Comparison of ENCODE assay signal across 17 mouse cellular contexts in genomic region chr13:32852539-32852938, GRCm38 (mm10). TPM values are rescaled to one million over a fixed set of nuclear protein-coding genes. Genes with fewer than 3 reads are reported as not detected.
DNase-seq lines count a peak whose midpoint lies in the region; ATAC-seq lines count a peak whose summit lies in the region.
"Had no signal": no experiment of that assay in that cellular context is flagged by ENCODE, and none has a peak within 500 bp of the region (broad histone marks: within the 10 kb centered on the region; RNA-seq: fewer than 3 reads in every experiment).

No protein-coding gene starts in this region.

- 95% methylated on average over 4 of the region's 4 CpGs for WGBS in hindbrain, embryonic 16.5 days
- 93% methylated on average over 4 of the region's 4 CpGs for WGBS in hindbrain, embryonic 12.5 days
- WGBS in midbrain, embryonic 13.5 days = 77% methylated on average over 4 of the region's 4 CpGs
- 85% methylated on average over 4 of the region's 4 CpGs for WGBS in midbrain, embryonic 10.5 days

- H3K9me3 ChIP-seq in hindbrain, embryonic 16.5 days (ENCODE audit: control insufficient read depth, low read length) = no peaks in the 10 kb centered on the region
- no peaks in the 10 kb centered on the region for H3K9me3 ChIP-seq in hindbrain, embryonic 12.5 days (replicated peaks)
- no peaks in the 10 kb centered on the region for H3K9me3 ChIP-seq in midbrain, embryonic 13.5 days
- H3K9me3 ChIP-seq in midbrain, embryonic 10.5 days (replicated peaks) = no peaks in the 10 kb centered on the region
- H3K9me3 ChIP-seq: embryonic facial prominence, embryonic 15.5 days; forebrain, embryonic 10.5 days; heart, embryonic 13.5 days had no signal

- H3K4me3 ChIP-seq in hindbrain, embryonic 16.5 days (ENCODE audit: low read length) = no peak overlapping the region
- H3K4me3 ChIP-seq in hindbrain, embryonic 12.5 days = no peak overlapping the region
- no peak overlapping the region for H3K4me3 ChIP-seq in midbrain, embryonic 13.5 days (replicated peaks)
- no peak overlapping the region for H3K4me3 ChIP-seq in midbrain, embryonic 10.5 days
- H3K4me3 ChIP-seq: embryonic facial prominence, embryonic 15.5 days; erythroblast, embryonic 14.5 days; forebrain, embryonic 10.5 days; heart, embryonic 13.5 days had no signal

- no peak overlapping the region for H3K9ac ChIP-seq in hindbrain, embryonic 16.5 days (ENCODE audit: low read depth, low read length)
- no peak overlapping the region for H3K9ac ChIP-seq in hindbrain, embryonic 12.5 days
- H3K9ac ChIP-seq in midbrain, embryonic 13.5 days (replicated peaks) = no peak overlapping the region
- H3K9ac ChIP-seq: embryonic facial prominence, embryonic 15.5 days; heart, embryonic 13.5 days had no signal

- H3K27ac ChIP-seq in hindbrain, embryonic 16.5 days (ENCODE audit: low read depth, low read length) = no peak overlapping the region
- no peak overlapping the region for H3K27ac ChIP-seq in hindbrain, embryonic 12.5 days
- H3K27ac ChIP-seq in midbrain, embryonic 13.5 days = no peak overlapping the region
- no peak overlapping the region; the same call in 1 of the 2 replicates for H3K27ac ChIP-seq in midbrain, embryonic 10.5 days (replicated peaks)
- H3K27ac ChIP-seq: embryonic facial prominence, embryonic 15.5 days; forebrain, embryonic 10.5 days; heart, embryonic 13.5 days had no signal

- H3K4me1 ChIP-seq in hindbrain, embryonic 16.5 days (ENCODE audit: control insufficient read depth, insufficient read depth, low read depth, low read length) = no peaks in the 10 kb centered on the region
- H3K4me1 ChIP-seq in hindbrain, embryonic 12.5 days = no peaks in the 10 kb centered on the region
- H3K4me1 ChIP-seq in midbrain, embryonic 13.5 days (replicated peaks) = peaks cover 10% of the 10 kb centered on the region
- peaks cover 17% of the 10 kb centered on the region for H3K4me1 ChIP-seq in midbrain, embryonic 10.5 days

- peak; percentile 13; the same call in 1 of the 2 replicates for ATAC-seq in hindbrain, embryonic 16.5 days
- no peak for ATAC-seq in hindbrain, embryonic 12.5 days (ENCODE audit: low FRiP score)
- ATAC-seq in midbrain, embryonic 13.5 days = peak; percentile 41

- no peak overlapping the region for H3K4me2 ChIP-seq in hindbrain, embryonic 16.5 days (ENCODE audit: low read length)
- H3K4me2 ChIP-seq in hindbrain, embryonic 12.5 days (replicated peaks) = no peak overlapping the region
- no peak overlapping the region for H3K4me2 ChIP-seq in midbrain, embryonic 13.5 days (replicated peaks)
- H3K4me2 ChIP-seq: embryonic facial prominence, embryonic 15.5 days; heart, embryonic 13.5 days had no signal

- peak; percentile 25 for DNase-seq in kidney, adult 9 months
- DNase-seq in kidney, postnatal 25 days = no peak
- DNase-seq in midbrain, embryonic 10.5 days (ENCODE audit: low spot score) = no peak
- DNase-seq in yolk sac, embryonic 10.5 days (ENCODE audit: low spot score) = peak; percentile 32
- no peak for DNase-seq in testis, postnatal 14 days (ENCODE audit: low spot score)

- H3K36me3 ChIP-seq in hindbrain, embryonic 16.5 days (ENCODE audit: control insufficient read depth, insufficient read depth, low read length) = no peaks in the 10 kb centered on the region
- no peaks in the 10 kb centered on the region for H3K36me3 ChIP-seq in hindbrain, embryonic 12.5 days
- no peaks in the 10 kb centered on the region for H3K36me3 ChIP-seq in midbrain, embryonic 13.5 days
- no peaks in the 10 kb centered on the region for H3K36me3 ChIP-seq in midbrain, embryonic 10.5 days
- H3K36me3 ChIP-seq: embryonic facial prominence, embryonic 15.5 days; forebrain, embryonic 10.5 days; heart, embryonic 13.5 days had no signal

- H3K27me3 ChIP-seq in hindbrain, embryonic 16.5 days (replicated peaks; ENCODE audit: control insufficient read depth, insufficient read depth, low read length) = no peaks in the 10 kb centered on the region
- H3K27me3 ChIP-seq in hindbrain, embryonic 12.5 days = no peaks in the 10 kb centered on the region
- peaks cover 47% of the 10 kb centered on the region for H3K27me3 ChIP-seq in midbrain, embryonic 13.5 days
- H3K27me3 ChIP-seq in midbrain, embryonic 10.5 days (ENCODE audit: low read depth, poor library complexity, severe bottlenecking) = peaks cover 61% of the 10 kb centered on the region
- H3K27me3 ChIP-seq: embryonic facial prominence, embryonic 15.5 days; heart, embryonic 13.5 days had no signal

RNA-seq across cellular contexts. Expression of gene Serpinb1a, which starts 1.6 kb away (rescaled TPM):
- 1.9 and 2.5 TPM in 2 replicates for polyA plus RNA-seq in hindbrain, embryonic 16.5 days (2015; fragmentation: Nextera tagmentation; extraction: Ambion mirVana)
- polyA plus RNA-seq in hindbrain, embryonic 12.5 days (2016; fragmentation: Nextera tagmentation; extraction: Ambion mirVana) = 0.82 and 1.1 TPM in 2 replicates
- 2.6 and 3.5 TPM in 2 replicates for polyA plus RNA-seq in midbrain, embryonic 13.5 days (2015; fragmentation: Nextera tagmentation; extraction: Ambion mirVana)
- 1.1 and 1.9 TPM in 2 replicates for polyA plus RNA-seq in midbrain, embryonic 10.5 days (2016; fragmentation: Nextera tagmentation; extraction: Ambion mirVana)
- polyA plus RNA-seq: erythroblast, embryonic 14.5 days had no signal

RNA-seq across cellular contexts. Expression of gene Serpinb1c, which starts 45.5 kb away (rescaled TPM):
- not detected in 2 replicates for polyA plus RNA-seq in hindbrain, embryonic 16.5 days (2015; fragmentation: Nextera tagmentation; extraction: Ambion mirVana)
- polyA plus RNA-seq in hindbrain, embryonic 12.5 days (2016; fragmentation: Nextera tagmentation; extraction: Ambion mirVana) = not detected in 2 replicates
- not detected in 2 replicates for polyA plus RNA-seq in midbrain, embryonic 13.5 days (2015; fragmentation: Nextera tagmentation; extraction: Ambion mirVana)
- not detected in 2 replicates for polyA plus RNA-seq in midbrain, embryonic 10.5 days (2016; fragmentation: Nextera tagmentation; extraction: Ambion mirVana)
- polyA plus RNA-seq: brain, embryonic 14.5 days; embryonic facial prominence, embryonic 11.5 days; embryonic facial prominence, embryonic 15.5 days; erythroblast, embryonic 14.5 days; forebrain, embryonic 10.5 days; forebrain, embryonic 14.5 days had no signal

RNA-seq across cellular contexts. Expression of gene D930007J09Rik, which starts 49.9 kb away (rescaled TPM):
- not detected in 2 replicates for polyA plus RNA-seq in hindbrain, embryonic 16.5 days (2015; fragmentation: Nextera tagmentation; extraction: Ambion mirVana)
- polyA plus RNA-seq in hindbrain, embryonic 12.5 days (2016; fragmentation: Nextera tagmentation; extraction: Ambion mirVana) = not detected in 2 replicates
- not detected in 2 replicates for polyA plus RNA-seq in midbrain, embryonic 13.5 days (2015; fragmentation: Nextera tagmentation; extraction: Ambion mirVana)
- not detected in 2 replicates for polyA plus RNA-seq in midbrain, embryonic 10.5 days (2016; fragmentation: Nextera tagmentation; extraction: Ambion mirVana)
- polyA plus RNA-seq: C2C12; embryonic facial prominence, embryonic 11.5 days; embryonic facial prominence, embryonic 15.5 days; erythroblast, embryonic 14.5 days; forebrain, embryonic 10.5 days; forebrain, embryonic 14.5 days; heart, embryonic 13.5 days; heart, postnatal 0 days had no signal

RNA-seq across cellular contexts. Expression of gene Wrnip1, which starts 50.7 kb away (rescaled TPM):
- polyA plus RNA-seq in hindbrain, embryonic 16.5 days (2015; fragmentation: Nextera tagmentation; extraction: Ambion mirVana) = 33.9 and 35.6 TPM in 2 replicates
- polyA plus RNA-seq in hindbrain, embryonic 12.5 days (2016; fragmentation: Nextera tagmentation; extraction: Ambion mirVana) = 33.9 and 41.3 TPM in 2 replicates
- polyA plus RNA-seq in midbrain, embryonic 13.5 days (2015; fragmentation: Nextera tagmentation; extraction: Ambion mirVana) = 20.9 and 28.1 TPM in 2 replicates
- polyA plus RNA-seq in midbrain, embryonic 10.5 days (2016; fragmentation: Nextera tagmentation; extraction: Ambion mirVana) = 17.0 and 19.5 TPM in 2 replicates

Comparison
In these comparisons a context has a peak if more than half of its experiments do, and no peak if none do; other contexts are left out.
1. DNase-seq: peak in kidney, adult 9 months (single experiment) and yolk sac, embryonic 10.5 days (single experiment); none in kidney, postnatal 25 days (0 of 2), midbrain, embryonic 10.5 days (single experiment) and testis, postnatal 14 days (single experiment).